Mouse (Mus musculus) T-cell, adult 2 months (primary cell): ENCODE measurements around the gene Hbb-y.
"Not testable (repeated sequence)": the region's sequence is repeated elsewhere in the genome, so short reads cannot be mapped to it uniquely, and the experiment has no call there.

Experiments used
- DNase-seq: peaks from one replicate; pipeline ENCODE4 v3.0.0; 2022; ENCODE audit warnings: low spot score

Hbb-y gene

DNA sequence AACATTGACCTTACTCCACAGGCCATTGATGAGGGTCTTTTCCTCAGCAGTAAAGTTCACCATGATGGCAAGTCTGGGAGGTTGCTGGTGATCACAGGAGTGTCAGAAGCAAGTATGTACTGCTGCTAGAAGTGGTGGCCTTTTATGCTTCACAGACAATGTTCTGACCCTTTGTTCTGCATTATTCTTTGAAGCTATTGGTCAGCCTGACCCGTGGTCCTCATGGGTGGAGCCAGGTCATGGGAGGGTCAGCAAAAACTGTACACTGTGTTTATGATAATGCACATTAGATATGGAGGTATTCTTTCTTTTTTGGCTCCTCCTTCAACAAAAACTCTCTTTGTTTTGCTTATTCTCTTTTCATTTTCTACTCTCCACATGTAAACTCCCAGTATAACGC lies at the start of gene Hbb-y:
Gene Hbb-y (minus strand): TSS at position 127 of the 400 bp plus-strand sequence.
- no peak for DNase-seq

DNA sequence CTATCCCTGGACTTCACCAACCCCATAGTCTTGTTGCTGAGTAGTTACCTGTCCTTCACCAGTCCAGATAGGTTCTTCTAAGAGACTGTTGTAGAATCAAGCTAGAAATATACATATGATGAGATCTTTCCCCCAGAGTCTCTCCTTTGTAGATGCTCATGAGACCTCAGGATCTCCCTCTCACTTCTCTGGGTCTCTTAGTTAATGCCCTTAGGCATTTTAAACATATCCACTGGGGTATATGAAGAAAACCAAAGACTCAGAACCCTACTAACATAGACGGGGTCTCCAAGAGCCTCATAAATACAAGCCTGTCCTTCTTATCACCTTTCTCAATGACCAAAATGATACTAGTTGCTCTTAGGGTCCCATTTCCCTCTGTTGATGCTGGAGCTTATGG lies 41.4 kb upstream of the Hbb-y start, which contains the start of gene Olfr64:
Gene Olfr64 (minus strand): TSS at position 101 of the 400 bp plus-strand sequence.
- DNase-seq: no peak

DNA sequence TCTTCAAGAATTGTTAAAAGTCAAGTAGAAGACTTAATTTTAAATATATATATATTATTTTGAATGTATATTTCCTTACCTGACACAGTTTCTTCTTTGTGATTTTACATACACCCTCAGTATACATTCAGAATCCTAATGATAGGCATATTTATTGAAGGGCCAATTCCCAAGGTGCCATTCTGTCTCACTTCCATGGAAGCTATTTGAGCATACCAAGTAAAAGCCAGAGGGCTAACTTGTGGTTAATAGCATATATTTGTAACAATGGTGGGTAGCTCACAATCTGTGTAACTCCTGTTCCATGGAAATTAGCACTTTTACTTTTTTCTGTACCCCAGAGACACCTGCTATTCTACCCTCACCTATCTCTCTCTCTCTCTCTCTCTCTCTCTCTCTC lies 33.1 kb upstream of the Hbb-y start, which contains the start of gene Olfr66:
Gene Olfr66 (minus strand): TSS at position 101 of the 400 bp plus-strand sequence.
- DNase-seq: no peak

DNA sequence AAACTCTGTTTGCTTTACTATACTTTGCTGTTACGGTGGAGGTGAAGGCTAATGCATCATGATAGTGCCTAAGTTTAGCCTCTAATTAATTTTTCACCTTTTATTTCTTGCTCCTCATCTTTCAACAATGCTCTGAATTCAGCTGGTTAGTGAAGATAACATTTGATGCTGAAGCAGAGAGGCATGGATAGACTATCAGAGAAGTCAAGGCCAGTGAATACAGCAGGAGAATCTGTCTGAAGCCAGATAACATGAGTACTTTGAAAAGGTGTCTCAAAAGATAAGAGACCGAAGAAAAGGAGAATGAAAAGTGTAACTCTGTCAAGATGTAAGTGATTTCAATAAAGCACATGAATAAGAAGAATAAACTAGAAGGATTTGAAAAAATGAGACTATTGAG lies 24.1 kb upstream of the Hbb-y start:
- DNase-seq: no peak

DNA sequence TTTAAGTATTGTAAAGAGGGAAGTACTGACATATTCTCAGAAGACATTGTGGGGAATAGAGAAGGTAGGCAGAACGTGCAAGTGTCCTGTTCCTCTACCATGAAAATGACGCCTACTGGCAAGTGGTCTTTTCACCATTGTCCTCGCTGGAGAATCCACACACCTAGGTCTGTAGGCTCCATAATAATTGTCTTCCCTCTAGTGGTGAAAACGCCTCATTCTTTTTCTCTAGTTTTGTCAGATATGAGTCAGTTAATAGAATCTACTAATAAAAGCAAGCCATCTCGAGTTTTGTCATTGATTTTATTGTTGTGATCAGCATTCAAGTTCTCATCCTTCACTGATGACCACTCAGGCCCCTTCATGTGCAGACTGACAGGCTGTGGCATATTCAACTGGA lies 21.4 kb upstream of the Hbb-y start:
- no peak for DNase-seq

DNA sequence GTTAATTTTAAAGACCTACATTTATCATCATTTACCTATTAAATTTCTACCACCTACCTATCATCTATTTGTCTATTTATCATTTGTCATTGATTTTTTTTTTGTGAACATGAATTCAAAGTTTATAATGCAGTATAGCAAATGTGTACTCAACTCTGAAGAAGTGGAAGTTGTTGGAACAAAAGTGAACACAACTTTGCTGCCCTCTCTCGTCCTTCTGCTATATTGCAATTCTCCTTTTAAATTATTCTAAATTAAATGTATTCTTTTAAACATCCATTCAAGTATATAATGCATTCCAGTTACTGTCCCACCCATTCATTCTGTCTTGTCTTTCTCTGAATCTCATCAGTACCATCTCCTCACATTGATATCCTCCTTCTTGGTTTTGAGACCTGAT lies 20.0 kb upstream of the Hbb-y start:
- no peak for DNase-seq

DNA sequence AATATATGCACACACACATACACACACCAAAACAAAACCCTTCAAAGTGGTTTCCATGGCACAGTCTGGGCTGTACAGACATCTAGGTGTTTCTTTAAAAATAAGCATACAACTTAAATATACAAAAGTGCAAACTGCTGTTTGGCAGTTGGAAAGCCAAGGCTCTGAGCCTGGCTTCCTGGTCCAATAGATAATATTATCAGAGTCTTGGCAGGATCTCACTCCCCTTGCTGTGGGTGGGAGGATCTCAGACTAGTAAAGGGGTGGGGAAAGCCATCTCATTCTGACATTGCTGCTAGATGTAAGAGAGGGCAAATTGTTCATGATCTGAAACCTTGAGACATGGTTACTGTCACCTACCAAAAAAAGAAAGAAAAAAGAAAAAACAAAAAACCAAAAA lies 17.7 kb upstream of the Hbb-y start:
- no peak for DNase-seq

DNA sequence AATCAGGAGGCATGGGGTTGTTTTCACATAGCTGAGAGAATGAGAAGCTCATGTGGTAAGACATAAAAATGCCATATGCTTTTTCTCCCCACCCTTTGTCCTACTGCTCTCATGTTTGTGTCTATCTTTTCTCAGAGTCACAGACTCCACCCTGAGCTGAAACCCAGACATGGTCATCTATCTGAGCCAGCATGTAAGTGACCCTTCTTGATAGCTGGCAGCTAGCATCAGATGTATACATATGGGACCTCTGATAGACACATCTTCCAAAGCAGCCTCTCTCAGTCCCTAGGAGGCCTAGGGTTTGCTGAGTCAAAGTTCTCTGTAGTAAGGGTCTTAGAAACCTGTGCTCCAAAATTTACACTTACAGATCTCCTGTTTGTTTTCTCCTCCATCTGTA lies 12.7 kb upstream of the Hbb-y start:
- no peak for DNase-seq

DNA sequence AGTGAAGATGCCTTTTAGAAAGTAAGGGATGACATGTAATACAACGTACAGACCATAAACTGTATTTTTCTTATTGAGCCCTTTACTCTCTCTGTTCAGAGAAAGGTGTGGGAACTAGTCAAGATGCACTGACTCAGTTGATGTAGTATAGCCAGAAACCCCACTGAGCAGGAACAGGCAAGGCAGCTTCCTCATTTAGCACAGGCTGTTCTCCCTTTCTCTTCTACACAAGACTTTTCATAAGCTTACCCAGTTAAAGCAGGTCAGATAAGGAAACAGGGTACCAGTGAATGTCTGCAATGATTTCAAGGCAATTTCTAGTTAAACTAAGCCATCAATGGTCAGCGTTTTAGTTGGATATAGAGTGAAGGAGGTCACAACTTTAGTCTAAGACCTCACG lies 8.5 kb upstream of the Hbb-y start:
- DNase-seq: no peak

DNA sequence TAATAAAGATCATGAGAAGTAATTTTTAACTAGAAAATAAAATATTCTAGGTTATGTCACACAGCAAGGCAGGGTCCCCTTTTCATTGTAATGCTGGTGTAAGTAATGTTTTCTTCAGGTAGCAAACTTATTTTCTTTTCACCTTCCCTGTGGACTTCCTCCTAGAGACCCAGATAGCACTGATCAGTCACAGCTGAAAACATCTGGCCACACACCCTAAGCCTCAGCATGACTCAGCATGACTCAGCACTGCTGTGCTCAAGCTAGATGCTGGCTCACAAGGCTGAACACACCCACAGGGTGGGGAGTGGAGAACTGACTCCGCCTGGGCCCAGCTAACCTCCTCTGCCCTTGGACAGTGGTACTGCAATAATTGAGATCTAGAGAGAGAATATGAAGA lies 7.8 kb upstream of the Hbb-y start:
- no peak for DNase-seq

DNA sequence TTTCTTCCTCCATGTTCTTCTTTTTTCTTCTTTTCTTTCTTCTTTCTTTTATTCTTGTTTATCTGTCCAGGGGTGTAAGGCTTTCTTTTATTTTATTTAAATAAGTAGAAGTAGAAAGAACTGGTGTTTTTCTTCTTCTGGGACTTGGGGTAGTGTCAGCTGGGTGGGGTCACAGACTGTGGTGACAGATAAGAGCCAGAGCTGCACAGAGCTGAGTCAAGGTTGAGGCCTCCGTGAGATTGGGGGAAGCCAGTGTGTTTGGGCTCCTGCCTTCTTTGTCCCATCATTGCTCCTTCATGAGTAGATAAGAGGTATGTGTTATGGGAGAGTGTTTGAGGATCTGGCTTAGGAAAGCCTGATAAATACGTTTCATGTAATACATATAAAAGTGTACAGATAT lies 6.1 kb upstream of the Hbb-y start:
- DNase-seq: no peak

DNA sequence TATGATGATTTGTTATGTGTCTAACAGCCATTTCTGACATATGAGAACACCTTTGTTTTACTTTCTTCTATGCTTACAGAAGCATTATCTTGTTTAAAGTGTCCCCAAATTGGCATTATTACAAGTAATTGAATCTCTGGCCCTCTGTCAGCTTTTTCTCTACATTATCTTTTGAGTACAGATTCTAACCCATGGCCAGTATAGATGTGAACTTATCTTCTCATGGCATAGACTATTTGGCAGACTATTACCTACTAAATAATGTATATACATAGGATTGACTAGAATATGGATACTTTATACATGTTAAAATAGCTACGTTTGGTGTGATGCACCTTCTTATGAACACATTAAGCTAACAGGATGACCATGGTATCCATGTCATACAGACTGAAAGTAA lies 1.7 kb upstream of the Hbb-y start:
- DNase-seq: no peak

DNA sequence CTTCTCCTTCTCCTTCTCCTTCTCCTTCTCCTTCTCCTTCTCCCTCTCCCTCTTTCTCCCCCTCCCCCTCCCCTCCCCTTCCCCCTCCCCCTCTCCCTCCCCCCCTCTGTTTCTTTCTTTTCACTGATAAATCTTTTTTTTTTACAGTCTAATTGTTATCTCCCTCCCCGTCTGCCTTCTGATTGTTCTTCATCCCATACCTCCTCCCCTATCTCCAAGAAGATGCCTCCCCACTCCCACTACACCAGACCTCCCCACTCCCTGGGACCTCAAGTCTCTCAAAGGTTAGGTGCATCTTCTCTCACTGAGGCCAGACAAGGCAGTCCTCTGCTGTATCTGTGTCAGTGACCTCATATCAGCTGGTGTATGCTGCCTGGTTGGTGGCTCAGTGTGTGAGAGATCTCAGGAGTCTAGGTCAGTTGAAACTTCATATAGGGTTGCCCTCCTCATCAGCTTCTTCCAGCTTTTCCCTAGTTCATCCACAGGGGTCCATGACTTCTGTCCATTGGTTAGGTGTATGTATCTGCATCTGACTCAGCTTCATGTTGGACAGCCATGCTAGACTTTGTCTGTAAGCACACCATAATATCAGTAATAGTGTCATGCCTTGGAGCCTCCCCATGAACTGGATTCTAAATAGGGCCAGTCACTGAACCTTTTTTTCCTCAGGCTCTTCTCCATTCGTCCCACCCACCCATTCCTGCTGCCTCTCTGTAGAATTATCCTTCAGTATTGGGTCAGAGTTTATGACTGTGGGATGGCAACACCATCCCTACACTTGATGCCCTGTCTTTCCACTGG lies 8.3 kb downstream of the Hbb-y start:
- DNase-seq: no peak

DNA sequence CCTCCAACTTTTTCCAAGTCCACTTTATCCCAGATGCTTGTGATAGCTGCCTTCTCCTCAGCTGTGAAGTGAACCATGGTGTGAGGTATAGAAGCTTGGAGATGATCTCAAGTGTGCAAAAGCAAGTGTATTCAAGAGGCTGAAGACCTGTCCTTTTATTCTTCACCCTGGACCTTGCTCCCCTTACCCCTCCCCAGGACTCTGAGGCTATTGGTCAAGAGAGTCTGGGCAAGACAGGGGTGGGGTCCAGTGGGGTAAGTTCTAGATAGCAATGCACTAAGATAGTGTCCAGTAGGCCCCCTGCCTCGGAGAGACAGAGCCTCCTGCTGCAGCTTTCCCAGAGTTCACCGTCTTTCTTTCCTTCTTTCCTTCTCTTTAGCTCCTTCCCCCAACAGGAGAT lies 10.0 kb downstream of the Hbb-y start, which contains the start of gene Hbb-bh1:
Gene Hbb-bh1 (minus strand): TSS at position 131 of the 400 bp plus-strand sequence.
- DNase-seq: no peak

DNA sequence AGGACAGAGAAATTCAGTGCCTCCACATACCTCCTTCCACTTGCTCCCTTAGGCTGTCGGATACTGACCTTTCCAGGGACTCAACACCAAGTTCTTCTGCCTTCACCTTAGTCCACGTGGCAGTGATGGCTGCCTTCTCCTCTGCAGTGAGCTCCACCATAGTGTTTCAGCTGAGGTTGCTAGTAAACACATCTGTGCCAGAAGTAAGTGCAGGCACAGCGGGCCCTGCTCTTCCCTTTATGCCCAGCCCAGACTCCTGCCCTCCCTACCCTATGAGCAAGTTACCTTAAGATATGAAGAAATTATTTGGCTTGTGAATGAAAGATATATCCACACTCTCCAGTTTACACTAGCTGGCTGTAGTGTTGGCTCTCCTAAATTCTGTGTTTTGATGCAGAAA lies 12.7 kb downstream of the Hbb-y start, which contains the start of gene Hbb-bh2:
Gene Hbb-bh2 (minus strand): TSS at position 253 of the 400 bp plus-strand sequence.
- no peak for DNase-seq

DNA sequence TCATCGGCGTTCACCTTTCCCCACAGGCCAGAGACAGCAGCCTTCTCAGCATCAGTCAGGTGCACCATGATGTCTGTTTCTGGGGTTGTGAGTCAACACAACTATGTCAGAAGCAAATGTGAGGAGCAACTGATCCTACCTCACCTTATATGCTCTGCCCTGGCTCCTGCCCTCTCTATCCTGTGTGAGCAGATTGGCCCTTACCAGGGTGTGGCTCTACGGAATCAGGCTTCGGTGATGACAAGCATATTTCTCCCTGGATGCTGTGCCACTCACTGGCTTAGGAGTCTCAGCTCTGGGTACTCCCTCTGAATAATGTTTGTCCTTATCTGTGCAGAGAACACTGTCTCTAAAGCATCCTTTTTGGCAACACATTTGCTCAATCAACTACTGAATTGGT lies 25.2 kb downstream of the Hbb-y start, which contains the start of gene Hbb-bs:
Gene Hbb-bs (minus strand): TSS at position 289 of the 400 bp plus-strand sequence.
- DNase-seq: no peak

DNA sequence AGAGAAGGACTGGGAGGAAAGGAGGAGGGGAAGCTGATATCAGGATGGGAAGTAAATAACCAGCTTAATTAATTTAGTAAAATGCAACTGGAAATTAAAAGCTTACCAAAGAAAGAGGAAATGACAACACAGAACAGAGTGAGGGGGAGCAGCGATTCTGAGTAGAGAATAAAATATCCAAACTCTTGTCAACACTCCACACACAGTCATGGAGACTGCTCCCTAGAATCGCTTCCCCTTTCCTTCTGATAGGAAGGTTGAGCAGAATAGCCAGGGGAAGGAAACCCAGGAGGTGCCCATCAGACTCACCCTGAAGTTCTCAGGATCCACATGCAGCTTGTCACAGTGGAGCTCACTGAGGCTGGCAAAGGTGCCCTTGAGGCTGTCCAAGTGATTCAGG lies 25.9 kb downstream of the Hbb-y start:
- not testable (repeated sequence) for DNase-seq

DNA sequence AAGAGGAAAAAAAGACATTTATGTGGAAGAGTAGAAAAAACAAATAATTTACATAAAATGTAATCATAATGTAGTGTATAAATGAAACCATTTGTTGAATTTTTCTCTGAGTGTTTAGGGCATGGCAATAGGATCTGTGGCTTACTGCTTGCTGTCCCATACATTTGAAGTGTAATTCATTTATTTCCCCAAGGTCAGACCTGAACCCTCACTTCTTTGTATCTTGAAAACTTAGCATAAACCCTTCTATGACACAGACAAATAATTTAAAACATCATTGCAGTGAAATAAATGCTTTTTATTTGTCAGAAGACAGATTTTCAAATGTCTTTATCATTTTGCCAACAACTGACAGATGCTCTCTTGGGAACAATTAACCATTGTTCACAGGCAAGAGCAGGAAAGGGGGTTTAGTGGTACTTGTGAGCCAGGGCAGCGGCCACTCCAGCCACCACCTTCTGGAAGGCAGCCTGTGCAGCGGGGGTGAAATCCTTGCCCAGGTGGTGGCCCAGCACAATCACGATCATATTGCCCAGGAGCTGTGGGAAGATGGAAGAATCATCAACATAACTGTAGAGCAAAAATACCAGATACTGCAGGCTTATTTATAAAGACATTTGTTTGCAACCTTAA lies 26.6 kb downstream of the Hbb-y start:
- no peak for DNase-seq

DNA sequence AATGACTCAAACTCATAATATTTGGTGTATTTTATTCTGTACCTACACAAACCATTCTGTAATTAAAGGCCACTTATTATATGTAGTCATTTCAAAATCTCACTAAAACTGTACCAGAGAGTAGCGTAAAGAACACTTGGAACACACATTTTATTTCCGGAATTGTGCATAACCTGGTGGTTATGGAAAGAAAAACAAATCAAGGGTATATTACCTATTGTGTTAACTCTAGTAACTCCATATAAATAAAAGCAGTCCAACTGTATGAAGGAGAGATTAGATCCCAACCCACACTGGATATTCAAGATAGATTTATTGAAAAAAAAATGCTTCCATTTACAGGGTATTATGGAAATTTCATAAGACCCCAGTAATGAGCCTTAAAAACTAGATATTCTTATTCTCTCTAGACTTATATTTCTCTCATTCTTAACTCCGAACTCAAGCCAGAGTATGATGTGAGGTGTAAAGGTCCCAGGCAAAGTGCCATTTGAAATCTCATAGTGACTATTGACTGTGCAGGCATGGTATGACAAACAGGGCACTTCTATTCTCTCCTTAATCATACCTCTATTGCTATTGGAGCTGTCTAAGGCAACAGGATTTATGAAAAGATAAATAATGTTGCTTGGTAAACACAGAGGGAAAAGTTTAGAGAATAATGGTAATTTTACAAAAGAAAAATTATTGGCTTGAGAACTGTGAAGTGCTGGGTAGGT lies 27.3 kb downstream of the Hbb-y start:
- no peak for DNase-seq

DNA sequence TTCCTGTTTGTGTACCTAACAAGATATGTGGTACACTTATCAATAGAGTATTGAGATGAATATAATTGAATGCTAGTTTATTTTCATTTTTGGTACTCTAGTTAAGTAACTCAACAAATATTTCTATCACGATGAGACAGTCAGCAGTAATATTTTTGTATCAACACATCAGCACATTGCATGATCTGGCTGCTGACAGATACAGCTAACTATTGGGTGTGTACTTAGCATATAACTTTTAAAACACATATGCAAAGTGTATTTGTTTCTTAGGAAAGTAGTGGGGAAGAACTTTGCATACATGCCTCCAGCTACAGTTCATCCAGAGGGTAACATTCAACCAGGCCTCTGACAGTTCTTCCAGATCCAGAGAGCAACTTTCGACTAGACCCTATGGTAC lies 28.4 kb downstream of the Hbb-y start:
- no peak for DNase-seq

DNA sequence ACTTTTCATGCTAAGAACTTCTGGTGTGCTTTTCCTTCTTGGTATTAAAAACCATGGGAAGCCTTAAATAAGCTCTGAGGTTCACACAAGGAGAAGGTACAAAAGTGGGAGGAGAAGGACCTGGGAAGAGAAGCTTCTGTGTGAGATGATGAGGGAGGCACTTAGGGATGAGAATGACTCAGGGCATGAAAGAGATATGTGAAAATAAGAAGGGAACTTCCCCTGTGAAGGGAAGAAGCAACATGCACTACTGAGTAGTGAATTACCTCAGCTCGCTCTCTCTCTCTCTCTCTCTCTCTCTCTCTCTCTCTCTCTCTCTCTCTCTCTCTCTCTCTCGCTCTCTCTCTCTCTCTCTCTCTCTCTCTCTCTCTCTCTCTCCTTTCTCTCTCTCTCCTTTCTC lies 37.9 kb downstream of the Hbb-y start:
- not testable (repeated sequence) for DNase-seq

DNA sequence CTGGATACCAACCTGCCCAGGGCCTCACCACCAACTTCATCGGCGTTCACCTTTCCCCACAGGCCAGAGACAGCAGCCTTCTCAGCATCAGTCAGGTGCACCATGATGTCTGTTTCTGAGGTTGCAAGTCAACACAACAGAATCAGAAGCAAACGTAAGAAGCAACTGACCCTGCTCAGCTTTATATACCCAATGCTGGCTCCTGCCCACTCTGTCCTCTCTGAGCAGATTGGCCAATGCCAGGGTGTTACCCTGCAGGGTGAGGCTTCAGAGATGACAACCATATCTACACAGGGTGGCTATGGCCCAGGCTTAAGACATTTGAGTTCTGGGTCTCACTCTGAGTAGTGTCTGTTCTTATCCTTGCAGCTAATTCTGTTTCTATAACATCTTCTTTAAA lies 39.2 kb downstream of the Hbb-y start, which contains the start of gene Hbb-bt:
Gene Hbb-bt (minus strand): TSS at position 231 of the 400 bp plus-strand sequence.
- no peak for DNase-seq

DNA sequence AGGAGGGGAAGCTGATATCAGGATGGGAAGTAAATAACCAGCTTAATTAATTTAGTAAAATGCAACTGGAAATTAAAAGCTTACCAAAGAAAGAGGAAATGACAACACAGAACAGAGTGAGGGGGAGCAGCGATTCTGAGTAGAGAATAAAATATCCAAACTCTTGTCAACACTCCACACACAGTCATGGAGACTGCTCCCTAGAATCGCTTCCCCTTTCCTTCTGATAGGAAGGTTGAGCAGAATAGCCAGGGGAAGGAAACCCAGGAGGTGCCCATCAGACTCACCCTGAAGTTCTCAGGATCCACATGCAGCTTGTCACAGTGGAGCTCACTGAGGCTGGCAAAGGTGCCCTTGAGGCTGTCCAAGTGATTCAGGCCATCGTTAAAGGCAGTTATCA lies 39.9 kb downstream of the Hbb-y start:
- not testable (repeated sequence) for DNase-seq
